Mouse (Mus musculus) small intestine, adult 2 months (tissue): ENCODE data around the gene Nrm. TPM values are rescaled to one million over a fixed set of nuclear protein-coding genes. Genes with fewer than 3 reads are reported as not detected.

Source experiments
- H3K27ac ChIP-seq: fragments of 200-500 bp; 2 replicates; pipeline ENCODE4 v1.5.1; 2012; ENCODE audit warnings: low read depth, low read length, control low read depth, inconsistent platforms; ENCODE audit not compliant: insufficient read depth
- H3K27me3 ChIP-seq: fragments of 200-500 bp; 2 replicates; pipeline ENCODE4 v1.6.1; 2012; ENCODE audit warnings: mild to moderate bottlenecking, moderate library complexity, low read length, inconsistent platforms; ENCODE audit not compliant: control insufficient read depth, insufficient read depth
- H3K36me3 ChIP-seq: fragments of 200-500 bp; 2 replicates; pipeline ENCODE4 v1.6.1; 2012; ENCODE audit warnings: mild to moderate bottlenecking, low read length, control low read depth, inconsistent platforms; ENCODE audit not compliant: control insufficient read depth, insufficient read depth
- H3K4me1 ChIP-seq: fragments of 200-500 bp; 2 replicates; pipeline ENCODE4 v1.6.1; 2012; ENCODE audit warnings: low read length, inconsistent platforms, mixed read lengths; ENCODE audit not compliant: control insufficient read depth, insufficient read depth, insufficient read length
- H3K4me3 ChIP-seq: fragments of 200-500 bp; 2 replicates; pipeline ENCODE4 v1.5.1; 2012; ENCODE audit warnings: low read depth, mild to moderate bottlenecking, control low read depth, inconsistent platforms, low read length, moderate library complexity
- CTCF ChIP-seq: fragments of 200-500 bp; IDR thresholded peaks from 2 replicates; pipeline ENCODE4 v1.5.1; 2012; ENCODE audit warnings: low read depth, mild to moderate bottlenecking, control low read depth, inconsistent platforms, low read length, moderate library complexity, mixed read lengths; ENCODE audit not compliant: insufficient replicate concordance, insufficient read length; ENCODE audit errors: extremely low read depth
- POLR2A ChIP-seq: fragments of 200-500 bp; IDR thresholded peaks from 2 replicates; pipeline ENCODE4 v1.6.1; 2012; ENCODE audit warnings: low read depth, mild to moderate bottlenecking, control low read depth, inconsistent platforms, low read length, moderate library complexity
- WGBS: fragments of 180-500 bp; shearing (Covaris S2); methylation state at CpG from one replicate; pipeline ENCODE4 v1.1.7; 2018; 5-methylcytosine and 5-hydroxymethylcytosine counted together
- polyA plus RNA-seq: library from polyadenylated mRNA; depleted of rRNA; stranded (reverse); fragments of >200 nt; gene quantifications from 2 replicates; pipeline ENCODE4 v1.2.3, GENCODE M21; 2012

Nrm gene
- polyA plus RNA-seq, 1 experiment: 15.9 TPM

- WGBS: 73% methylated on average over 2 of the region's 2 CpGs
- TF ChIP-seq CTCF (no peak), POLR2A (no peak)
- Histone ChIP-seq H3K36me3 (peaks cover 2% of the 10 kb centered on the region; the same call in 1 of the 2 replicates), H3K4me1 (peaks cover 2% of the 10 kb centered on the region; the same call in 1 of the 2 replicates), H3K27ac (no peak overlapping the region), H3K4me3 (no peak overlapping the region), H3K27me3 (no peaks in the 10 kb centered on the region)
These were observed 1.3 kb upstream of the Nrm start for GRCm38 (mm10) chr17:35859835-35860234.

- Histone ChIP-seq H3K36me3 (0 out of 2 replicates have a peak, but pooled peaks cover 2% of the 10 kb centered on the region), H3K27me3 (no peaks in the 10 kb centered on the region), H3K4me1 (peaks cover 5% of the 10 kb centered on the region; the same call in 1 of the 2 replicates), H3K27ac (peak overlapping the region; percentile 31; the same call in 1 of the 2 replicates), H3K4me3 (peak overlapping the region; percentile 85)
- 3% methylated on average over 12 of the region's 12 CpGs for WGBS
- TF ChIP-seq POLR2A (no peak), CTCF (no peak)
These were observed 304 bp upstream of the Nrm start for GRCm38 (mm10) chr17:35860831-35861197.

GRCm38 (mm10) chr17:35864832-35865353, 3.8 kb downstream of the Nrm start:
- 65% methylated on average over 10 of the region's 10 CpGs for WGBS
- peak overlapping the region; percentile 90; the same call in 1 of the 2 replicates for H3K27ac ChIP-seq

GRCm38 (mm10) chr17:35865481-35866280, 4.6 kb downstream of the Nrm start, which contains the start of gene Ppp1r18:
Gene Ppp1r18, plus strand, starts transcription at chr17:35865593.
- Histone ChIP-seq H3K27me3 (no peaks in the 10 kb centered on the region), H3K4me1 (peaks cover 18% of the 10 kb centered on the region), H3K27ac (peak within 1 kb of the TSS; percentile 90), H3K4me3 (peak within 1 kb of the TSS; percentile 74), H3K36me3 (no peaks in the 10 kb centered on the region)
- WGBS: 1% methylated on average over 48 of the region's 48 CpGs
- TF ChIP-seq POLR2A: peak; percentile 49; the same call in 1 of the 2 replicates
- no peak for TF ChIP-seq CTCF

More at GRCm38 (mm10) chr17:35864832-35865353, 3.8 kb downstream of the Nrm start:
- peaks cover 15% of the 10 kb centered on the region for H3K4me1 ChIP-seq
- TF ChIP-seq CTCF (no peak), POLR2A (no peak)
- no peaks in the 10 kb centered on the region for H3K36me3 ChIP-seq
- no peaks in the 10 kb centered on the region for H3K27me3 ChIP-seq
- H3K4me3 ChIP-seq: no peak overlapping the region; the same call in 1 of the 2 replicates

GRCm38 (mm10) chr17:35866281-35866831, 5.2 kb downstream of the Nrm start:
- Histone ChIP-seq H3K4me1 (peaks cover 16% of the 10 kb centered on the region), H3K36me3 (no peaks in the 10 kb centered on the region), H3K4me3 (peak overlapping the region; percentile 74), H3K27ac (peak overlapping the region; percentile 90), H3K27me3 (no peaks in the 10 kb centered on the region)
- TF ChIP-seq CTCF (no peak), POLR2A (no peak)
- 2% methylated on average over 36 of the region's 38 CpGs for WGBS

- H3K27me3 ChIP-seq: no peaks in the 10 kb centered on the region
- H3K4me1 ChIP-seq: peaks cover 16% of the 10 kb centered on the region
- H3K27ac ChIP-seq: peak overlapping the region; percentile 90
- no peaks in the 10 kb centered on the region for H3K36me3 ChIP-seq
- H3K4me3 ChIP-seq: peak overlapping the region; percentile 74
- WGBS: 12% methylated on average over 26 of the region's 26 CpGs
- TF ChIP-seq CTCF: peak; percentile 45; the same call in 1 of the 2 replicates
- TF ChIP-seq POLR2A: no peak; the same call in 1 of the 2 replicates
These were observed 6.1 kb downstream of the Nrm start for GRCm38 (mm10) chr17:35866911-35867890.
